Mouse (Mus musculus) cerebellum, adult 11 months (tissue): ENCODE results near the gene Selenbp1.

Experiments
- DNase-seq: peaks from one replicate; pipeline ENCODE4 v3.0.0; 2022

The Selenbp1 gene

DNA sequence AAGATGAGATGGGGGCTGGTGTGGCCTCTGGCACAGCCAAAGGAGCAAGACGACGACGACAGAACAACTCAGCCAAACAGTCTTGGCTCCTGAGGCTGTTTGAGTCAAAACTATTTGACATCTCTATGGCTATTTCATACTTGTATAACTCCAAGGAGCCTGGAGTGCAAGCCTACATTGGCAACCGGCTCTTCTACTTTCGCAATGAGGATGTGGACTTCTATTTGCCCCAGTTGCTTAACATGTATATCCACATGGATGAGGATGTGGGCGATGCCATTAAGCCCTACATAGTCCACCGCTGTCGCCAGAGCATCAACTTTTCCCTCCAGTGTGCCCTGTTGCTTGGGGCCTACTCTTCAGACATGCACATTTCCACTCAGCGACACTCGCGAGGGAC is 51.5 kb downstream of the Selenbp1 start:
- no peak for DNase-seq

DNA sequence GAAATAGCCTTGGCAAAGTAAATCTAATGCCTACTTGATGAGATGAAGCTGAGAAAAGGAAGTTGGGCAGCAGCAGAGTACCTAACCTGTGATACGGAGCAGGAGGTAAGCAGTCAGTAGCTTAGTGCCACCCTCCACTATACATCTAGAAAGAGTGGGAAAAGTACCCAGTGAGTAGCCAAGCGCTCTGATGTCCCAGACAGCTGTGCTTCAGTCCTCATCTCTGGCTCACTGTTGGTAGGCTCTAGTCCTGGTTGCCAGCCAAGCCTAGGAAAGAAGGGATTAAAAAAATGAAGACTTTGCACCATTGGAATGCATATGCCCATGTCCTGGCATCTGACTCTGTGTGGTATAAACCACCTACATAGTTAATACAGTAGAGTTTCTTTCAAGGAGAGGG is 52.7 kb downstream of the Selenbp1 start:
- no peak for DNase-seq

DNA sequence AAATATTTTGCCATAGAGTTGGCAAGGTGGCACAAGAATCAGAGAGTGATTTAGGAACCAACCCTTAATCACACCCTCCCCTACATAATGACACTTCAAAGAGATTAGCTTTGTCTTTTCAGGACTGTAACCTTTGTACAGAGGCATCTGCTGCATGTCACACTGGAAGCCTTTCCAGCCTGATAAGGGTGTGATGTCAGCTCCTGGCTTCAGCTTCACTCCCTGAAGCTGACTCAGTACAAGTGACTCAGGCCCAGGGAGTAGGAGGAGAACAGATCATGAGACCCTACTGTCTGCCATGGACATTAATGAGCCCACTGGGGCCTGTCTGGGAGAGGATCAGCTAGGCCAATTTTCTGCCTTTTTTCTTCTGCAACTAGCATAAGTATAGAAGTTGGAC is 54.7 kb downstream of the Selenbp1 start:
- DNase-seq = no peak

DNA sequence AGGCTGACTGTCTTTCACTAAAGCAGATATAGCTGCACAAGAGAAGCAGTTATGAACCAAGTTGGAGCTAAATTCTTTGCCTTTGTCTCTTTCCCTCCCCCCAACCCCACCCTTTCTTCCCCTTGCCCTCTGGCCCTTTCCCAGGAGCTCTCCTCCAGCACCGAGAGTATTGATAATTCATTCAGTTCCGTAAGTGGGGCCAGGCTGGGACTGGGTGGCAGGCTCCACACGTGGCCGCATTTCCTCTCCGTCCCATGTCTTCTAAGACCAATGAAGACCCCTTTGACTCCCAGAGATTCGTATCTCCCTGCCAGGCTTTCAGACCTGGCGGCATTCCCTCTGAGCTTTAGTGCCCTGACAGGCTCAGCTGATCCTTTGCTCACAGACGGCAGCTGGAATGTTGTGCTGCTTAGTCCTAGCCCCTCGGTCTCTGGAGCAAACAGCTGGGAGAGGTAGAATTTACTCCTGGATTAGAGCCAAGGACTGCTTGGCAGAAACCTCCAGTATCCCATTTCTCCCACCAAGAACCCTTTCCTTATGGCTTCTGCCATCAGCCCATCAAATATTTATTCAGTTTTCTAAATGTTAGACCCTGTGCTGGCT is 56.4 kb downstream of the Selenbp1 start:
- no peak for DNase-seq
